9 mouse cellular contexts compared by ENCODE assay signal in the genomic region with DNA sequence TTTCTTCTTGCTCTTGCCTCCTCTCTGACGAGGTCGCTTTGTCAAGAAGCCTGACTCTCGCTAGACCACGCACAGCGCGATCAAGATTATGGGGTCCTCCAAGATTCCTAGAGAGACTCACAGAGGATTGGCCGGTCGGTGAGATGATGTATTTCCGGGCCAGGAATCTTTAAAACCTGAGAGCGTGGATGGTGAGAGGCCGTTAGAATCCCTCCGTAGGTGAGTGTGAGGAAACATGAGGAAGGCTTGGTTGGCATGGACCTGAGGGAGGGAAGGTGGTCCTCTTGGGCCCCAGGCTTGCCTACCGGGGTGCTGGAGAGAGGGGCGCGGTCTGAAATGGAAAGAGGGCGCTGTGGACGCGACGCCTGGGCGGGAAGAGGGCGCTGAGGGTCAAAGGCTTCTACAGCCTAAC. TPM values are rescaled to one million over a fixed set of nuclear protein-coding genes. Genes with fewer than 3 reads are reported as not detected.
DNase-seq lines count a peak whose midpoint lies in the region; ATAC-seq and TF ChIP-seq lines count a peak whose summit lies in the region.
"Had no signal": no experiment of that assay in that cellular context is flagged by ENCODE, and none has a peak within 500 bp of the region (broad histone marks: within the 10 kb centered on the region; RNA-seq: fewer than 3 reads in every experiment).

No protein-coding gene starts in this region.

- no peak for TF ChIP-seq CTCF in spleen, adult 2 months (IDR thresholded peaks at IDR 0.05; ENCODE audit: extremely low read depth, insufficient read depth, insufficient read length, insufficient replicate concordance)

- no peaks in the 10 kb centered on the region for H3K27me3 ChIP-seq in spleen, adult 2 months (ENCODE audit: control insufficient read depth, insufficient read depth, low read length)
- H3K27me3 ChIP-seq in hindbrain, embryonic 14.5 days (ENCODE audit: control insufficient read depth, insufficient read depth, low read length): no peaks in the 10 kb centered on the region
- peaks cover 5% of the 10 kb centered on the region; the same call in 1 of the 2 replicates for H3K27me3 ChIP-seq in midbrain, embryonic 13.5 days

- H3K9ac ChIP-seq in hindbrain, embryonic 14.5 days: peak overlapping the region; percentile 56
- H3K9ac ChIP-seq in midbrain, embryonic 13.5 days (replicated peaks): peak overlapping the region; percentile 58

- H3K27ac ChIP-seq in spleen, adult 2 months (ENCODE audit: insufficient read depth, low read length): no peak overlapping the region; the same call in 1 of the 2 replicates
- H3K27ac ChIP-seq in hindbrain, embryonic 14.5 days: peak overlapping the region; percentile 67
- peak overlapping the region; percentile 4 for H3K27ac ChIP-seq in midbrain, embryonic 13.5 days

- peak overlapping the region; percentile 52 for H3K4me2 ChIP-seq in hindbrain, embryonic 14.5 days (replicated peaks)
- H3K4me2 ChIP-seq in midbrain, embryonic 13.5 days (replicated peaks): peak overlapping the region; percentile 55

- peak; percentile 16 for DNase-seq in cerebellum, adult 11-12 months
- DNase-seq in cerebellum, postnatal 4 days (ENCODE audit: low spot score in 2 of 2): no peak
- no peak for DNase-seq in spleen, adult 2 months (ENCODE audit: low read depth in 1 of 2, low spot score in 2 of 2)
- DNase-seq in spleen, postnatal 4 days (ENCODE audit: low spot score in 2 of 2): no peak
- peak; percentile 34 for DNase-seq in hindbrain, embryonic 14.5 days (ENCODE audit: low spot score)
- no peak for DNase-seq in ovary, postnatal 10 days (ENCODE audit: low spot score)

- peaks cover 3% of the 10 kb centered on the region; the same call in 1 of the 2 replicates for H3K4me1 ChIP-seq in spleen, adult 2 months (ENCODE audit: control insufficient read depth, insufficient read depth, insufficient read length)
- no peaks in the 10 kb centered on the region for H3K4me1 ChIP-seq in hindbrain, embryonic 14.5 days (replicated peaks; ENCODE audit: control insufficient read depth, insufficient read depth, low read length)
- 0 out of 2 replicates have a peak, but pooled peaks cover 2% of the 10 kb centered on the region for H3K4me1 ChIP-seq in midbrain, embryonic 13.5 days (replicated peaks)

- peak overlapping the region; percentile 53; the same call in 1 of the 2 replicates for H3K4me3 ChIP-seq in spleen, adult 2 months (ENCODE audit: extremely low read depth, insufficient read depth, insufficient read length)
- H3K4me3 ChIP-seq in hindbrain, embryonic 14.5 days (replicated peaks; ENCODE audit: low read length): peak overlapping the region; percentile 42
- H3K4me3 ChIP-seq in midbrain, embryonic 13.5 days (replicated peaks): peak overlapping the region; percentile 43

- no peaks in the 10 kb centered on the region for H3K9me3 ChIP-seq in hindbrain, embryonic 14.5 days (ENCODE audit: control insufficient read depth, low read length)
- H3K9me3 ChIP-seq in midbrain, embryonic 13.5 days: no peaks in the 10 kb centered on the region

- no peak for TF ChIP-seq POLR2A in spleen, adult 2 months (IDR thresholded peaks at IDR 0.05; ENCODE audit: low read depth, low read length)

- ATAC-seq in hindbrain, embryonic 14.5 days (ENCODE audit: low FRiP score): peak; percentile 78; the same call in 1 of the 2 replicates
- peak; percentile 77 for ATAC-seq in midbrain, embryonic 13.5 days
- no peak for ATAC-seq in monocyte, adult 5-6 weeks (replicated peaks; ENCODE audit: insufficient number of reproducible peaks, low FRiP score, low TSS enrichment, poor library complexity, severe bottlenecking)

- WGBS in spleen, adult 2 months: 53% methylated on average over 21 of the region's 21 CpGs
- 53% methylated on average over 21 of the region's 21 CpGs for WGBS in hindbrain, embryonic 14.5 days
- whole genome bisulfite sequencing in midbrain, embryonic 13.5 days: 56% methylated on average over 21 of the region's 21 CpGs

- no peaks in the 10 kb centered on the region for H3K36me3 ChIP-seq in spleen, adult 2 months (ENCODE audit: control insufficient read depth, insufficient read depth, low read length)
- H3K36me3 ChIP-seq in hindbrain, embryonic 14.5 days (replicated peaks; ENCODE audit: control insufficient read depth, insufficient read depth): no peaks in the 10 kb centered on the region
- no peaks in the 10 kb centered on the region for H3K36me3 ChIP-seq in midbrain, embryonic 13.5 days

RNA-seq across cellular contexts. Expression of gene Fam198a, which starts 12.8 kb away (rescaled TPM):
- polyA plus RNA-seq in spleen, adult 2 months (2012; rRNA removed): 0.28 and 0.31 TPM in 2 replicates
- polyA plus RNA-seq in hindbrain, embryonic 14.5 days (2014; fragmentation: Nextera tagmentation; extraction: Ambion mirVana): 1.7 TPM in 2 replicates
- 0.89 and 0.96 TPM in 2 replicates for polyA plus RNA-seq in midbrain, embryonic 13.5 days (2015; fragmentation: Nextera tagmentation; extraction: Ambion mirVana)
- not detected in 3 replicates for total RNA-seq in monocyte, adult 5-6 weeks (2017)
- polyA plus RNA-seq: C2C12 had no signal

RNA-seq across cellular contexts. Expression of gene Cyp8b1, which starts 21.8 kb away (rescaled TPM):
- 0.12 and 0.25 TPM in 2 replicates for polyA plus RNA-seq in spleen, adult 2 months (2012; rRNA removed)
- polyA plus RNA-seq in hindbrain, embryonic 14.5 days (2014; fragmentation: Nextera tagmentation; extraction: Ambion mirVana): not detected in 2 replicates
- polyA plus RNA-seq in midbrain, embryonic 13.5 days (2015; fragmentation: Nextera tagmentation; extraction: Ambion mirVana): not detected in 2 replicates
- total RNA-seq in monocyte, adult 5-6 weeks (2017): not detected in 3 replicates
- polyA plus RNA-seq: C2C12 had no signal

RNA-seq across cellular contexts. Expression of gene Ackr2, which starts 39.8 kb away (rescaled TPM):
- polyA plus RNA-seq in spleen, adult 2 months (2012; rRNA removed): 15.9 and 16.7 TPM in 2 replicates
- 2.4 and 4.1 TPM in 2 replicates for polyA plus RNA-seq in hindbrain, embryonic 14.5 days (2014; fragmentation: Nextera tagmentation; extraction: Ambion mirVana)
- 2.1 and 2.2 TPM in 2 replicates for polyA plus RNA-seq in midbrain, embryonic 13.5 days (2015; fragmentation: Nextera tagmentation; extraction: Ambion mirVana)
- total RNA-seq in monocyte, adult 5-6 weeks (2017): 0.29 to 4.3 TPM (median 3.2 TPM) in 3 replicates
- polyA plus RNA-seq: C2C12 had no signal

RNA-seq across cellular contexts. Expression of gene Pomgnt2, which starts 59.0 kb away (rescaled TPM):
- 2.8 and 3.2 TPM in 2 replicates for polyA plus RNA-seq in spleen, adult 2 months (2012; rRNA removed)
- polyA plus RNA-seq in hindbrain, embryonic 14.5 days (2014; fragmentation: Nextera tagmentation; extraction: Ambion mirVana): 28.6 and 29.4 TPM in 2 replicates
- polyA plus RNA-seq in midbrain, embryonic 13.5 days (2015; fragmentation: Nextera tagmentation; extraction: Ambion mirVana): 20.8 and 23.2 TPM in 2 replicates
- total RNA-seq in monocyte, adult 5-6 weeks (2017): not detected in 3 replicates

Comparison
In these comparisons a context has a peak if more than half of its experiments do, and no peak if none do; other contexts are left out.
1. DNase-seq: peak in cerebellum, adult 11-12 months (single experiment) and hindbrain, embryonic 14.5 days (single experiment); none in cerebellum, postnatal 4 days (0 of 2), spleen, adult 2 months (0 of 2), spleen, postnatal 4 days (0 of 2) and ovary, postnatal 10 days (single experiment).
2. Peak in every context shown above with its lines, with median percentiles within 50 percentile points of each other: H3K4me3 ChIP-seq.